Mouse (Mus musculus) ES-Bruce4 (cell line): Measurements from ENCODE around the gene Gpr68.

ENCODE experiments used
- CTCF ChIP-seq: IDR thresholded peaks from one replicate; pipeline ENCODE4 v1.8.1; 2011; ENCODE audit warnings: low read depth, low read length
- EP300 ChIP-seq: IDR thresholded peaks from 2 replicates; pipeline ENCODE4 v1.6.1; 2011; ENCODE audit warnings: low read depth, low read length; ENCODE audit not compliant: insufficient read depth
- POLR2A ChIP-seq: IDR thresholded peaks from one replicate; pipeline ENCODE4 v1.8.1; 2011; ENCODE audit warnings: low read length; ENCODE audit not compliant: insufficient read depth

- TF ChIP-seq CTCF: no peak
- TF ChIP-seq EP300: no peak
- no peak for TF ChIP-seq POLR2A
These were observed 40.9 kb downstream of the Gpr68 start for GRCm38 (mm10) chr12:100867097-100867496.
